8 mouse cellular contexts compared by ENCODE assay signal in genomic region chr2:18027448-18028139, GRCm38 (mm10). TPM values are rescaled to one million over a fixed set of nuclear protein-coding genes. Genes with fewer than 3 reads are reported as not detected.
DNase-seq lines count a peak whose midpoint lies in the region; ATAC-seq and TF ChIP-seq lines count a peak whose summit lies in the region.

No protein-coding gene starts in this region.

- TF ChIP-seq POLR2A in MEL (IDR thresholded peaks at IDR 0.05; ENCODE audit: control insufficient read depth in 1 of 2, insufficient read depth in 1 of 2, low read depth in 1 of 2, low read length in 2 of 2, poor library complexity in 1 of 2) = 0 out of 4 replicates have a peak, but pooled peaks have one; percentile 31 to 43
- TF ChIP-seq POLR2A in cerebellum, adult 2 months (IDR thresholded peaks at IDR 0.05; ENCODE audit: borderline replicate concordance, insufficient read depth, low read length) = peak; percentile 24; the same call in 1 of the 2 replicates

- peak overlapping the region; percentile 27; the same call in 1 of the 2 replicates for H3K27ac ChIP-seq in MEL (ENCODE audit: control insufficient read depth, low read depth, low read length)
- peak overlapping the region; percentile 93 for H3K27ac ChIP-seq in cerebellum, adult 2 months (ENCODE audit: insufficient read depth, low read length)
- H3K27ac ChIP-seq in hindbrain, embryonic 10.5 days = peak overlapping the region; percentile 100
- peak overlapping the region; percentile 96 for H3K27ac ChIP-seq in lung, postnatal 0 days (ENCODE audit: low read length)

- peak overlapping the region; percentile 97 for H3K4me2 ChIP-seq in lung, postnatal 0 days (replicated peaks; ENCODE audit: low read depth, low read length)

- WGBS in cerebellum, adult 2 months = under 1% methylated on average over 44 of the region's 44 CpGs
- under 1% methylated on average over 44 of the region's 44 CpGs for WGBS in hindbrain, embryonic 10.5 days
- WGBS in lung, postnatal 0 days = 2% methylated on average over 39 of the region's 44 CpGs

- peak overlapping the region; percentile 74 for H3K9ac ChIP-seq in MEL (ENCODE audit: control insufficient read depth, low read depth, low read length, poor library complexity, severe bottlenecking)
- H3K9ac ChIP-seq in lung, postnatal 0 days (replicated peaks; ENCODE audit: low read depth) = peak overlapping the region; percentile 74

- peak; percentile 94 for TF ChIP-seq RAD21 in MEL (IDR thresholded peaks at IDR 0.05; ENCODE audit: low read depth, low read length)

- no peaks in the 10 kb centered on the region for H3K79me2 ChIP-seq in MEL (ENCODE audit: control insufficient read depth, insufficient read depth, low read length, poor library complexity)

- peak; percentile 68 to 97 (median 95) for TF ChIP-seq CTCF in MEL (IDR thresholded peaks at IDR 0.05 in 2 of 3, conservative IDR thresholded peaks at IDR 0.05 in 1 of 3; ENCODE audit: control insufficient read depth in 1 of 3, insufficient read depth in 1 of 3, low read depth in 2 of 3, low read length in 3 of 3, poor library complexity in 1 of 3, severe bottlenecking in 1 of 3)
- TF ChIP-seq CTCF in cerebellum, adult 2 months (IDR thresholded peaks at IDR 0.05; ENCODE audit: borderline replicate concordance, insufficient read depth, low read depth, low read length) = peak; percentile 83
- peak; percentile 98 for TF ChIP-seq CTCF in lung, postnatal 0 days (IDR thresholded peaks at IDR 0.05)

- peak; percentile 87 for ATAC-seq in lung, postnatal 0 days

- H3K9me3 ChIP-seq in MEL (replicated peaks; ENCODE audit: insufficient read depth, low read length) = no peaks in the 10 kb centered on the region
- no peaks in the 10 kb centered on the region for H3K9me3 ChIP-seq in hindbrain, embryonic 10.5 days
- no peaks in the 10 kb centered on the region for H3K9me3 ChIP-seq in lung, postnatal 0 days (ENCODE audit: low read length)

- no peaks in the 10 kb centered on the region for H3K36me3 ChIP-seq in MEL (ENCODE audit: control insufficient read depth in 1 of 2, insufficient read depth in 2 of 2, low read length in 2 of 2)
- H3K36me3 ChIP-seq in hindbrain, embryonic 10.5 days = no peaks in the 10 kb centered on the region
- H3K36me3 ChIP-seq in lung, postnatal 0 days (ENCODE audit: insufficient read depth, low read length) = no peaks in the 10 kb centered on the region

- peak; percentile 95 for DNase-seq in MEL (ENCODE audit: low read depth, low spot score)
- DNase-seq in cerebellum, adult 2 months = peak; percentile 91 to 96
- peak; percentile 98 for DNase-seq in forelimb bud, embryonic 11.5 days (ENCODE audit: low read depth, low spot score)
- DNase-seq in hindbrain, embryonic 10.5 days (ENCODE audit: low spot score) = peak; percentile 95
- DNase-seq in layer of hippocampus, adult 9-11 months = peak; percentile 91
- peak; percentile 98 for DNase-seq in lung, postnatal 0 days (ENCODE audit: low spot score)
- DNase-seq in ovary, postnatal 14 days (ENCODE audit: low spot score) = peak; percentile 92
- peak; percentile 93 for DNase-seq in thymus, postnatal 14 days

- peaks cover 0 to 5% of the 10 kb centered on the region in 2 experiments; a peak in 1 of 4 replicates for H3K4me1 ChIP-seq in MEL (ENCODE audit: control insufficient read depth in 1 of 2, insufficient read depth in 2 of 2, low read length in 2 of 2)
- H3K4me1 ChIP-seq in cerebellum, adult 2 months (ENCODE audit: control insufficient read depth, insufficient read depth, low read length) = no peaks in the 10 kb centered on the region
- H3K4me1 ChIP-seq in hindbrain, embryonic 10.5 days (replicated peaks) = peaks cover 74% of the 10 kb centered on the region
- peaks cover 3% of the 10 kb centered on the region; the same call in 1 of the 2 replicates for H3K4me1 ChIP-seq in lung, postnatal 0 days (ENCODE audit: insufficient read depth, low read depth, low read length)

- peak; percentile 12 to 45; a peak in 3 of 4 replicates for TF ChIP-seq EP300 in MEL (IDR thresholded peaks at IDR 0.05; ENCODE audit: low read depth in 1 of 2, low read length in 2 of 2)
- TF ChIP-seq EP300 in lung, postnatal 0 days (IDR thresholded peaks at IDR 0.05) = peak; percentile 74

- H3K27me3 ChIP-seq in MEL (ENCODE audit: control insufficient read depth in 1 of 2, insufficient read depth in 2 of 2, low read length in 2 of 2) = peaks cover 2 to 8% of the 10 kb centered on the region in 2 experiments; a peak in 3 of 4 replicates
- H3K27me3 ChIP-seq in cerebellum, adult 2 months (ENCODE audit: control insufficient read depth, insufficient read depth, low read length) = no peaks in the 10 kb centered on the region
- H3K27me3 ChIP-seq in hindbrain, embryonic 10.5 days (ENCODE audit: insufficient read depth, poor library complexity, severe bottlenecking) = no peaks in the 10 kb centered on the region
- no peaks in the 10 kb centered on the region for H3K27me3 ChIP-seq in lung, postnatal 0 days (replicated peaks; ENCODE audit: insufficient read depth, low read length)

- H3K4me3 ChIP-seq in MEL (ENCODE audit: control insufficient read depth in 1 of 2, insufficient read depth in 1 of 2, low read depth in 2 of 2, low read length in 2 of 2) = peak overlapping the region; percentile 56 to 74
- H3K4me3 ChIP-seq in cerebellum, adult 2 months (replicated peaks; ENCODE audit: insufficient read depth, low read depth, low read length) = peak overlapping the region; percentile 69
- H3K4me3 ChIP-seq in hindbrain, embryonic 10.5 days = peak overlapping the region; percentile 81
- peak overlapping the region; percentile 66 for H3K4me3 ChIP-seq in lung, postnatal 0 days (ENCODE audit: low read depth, low read length)

TF ChIP-seq in MEL, 35 proteins besides CTCF, POLR2A, EP300 and RAD21 (continues in another document):
- TF ChIP-seq MYC (IDR thresholded peaks at IDR 0.05; ENCODE audit: low read depth, low read length) = 0 out of 2 replicates have a peak, but pooled peaks have one; percentile 14
- peak; percentile 83 for TF ChIP-seq ZC3H11A (IDR thresholded peaks at IDR 0.05; ENCODE audit: low read depth, low read length)
- 0 out of 2 replicates have a peak, but pooled peaks have one; percentile 5 for TF ChIP-seq USF1 (IDR thresholded peaks at IDR 0.05; ENCODE audit: low read depth, low read length)
- TF ChIP-seq GABPA (IDR thresholded peaks at IDR 0.05; ENCODE audit: low read depth, low read length) = no peak; the same call in 1 of the 2 replicates
- TF ChIP-seq ZKSCAN1 (IDR thresholded peaks at IDR 0.05; ENCODE audit: low read depth, low read length) = no peak
- no peak for TF ChIP-seq MYB (IDR thresholded peaks at IDR 0.05; ENCODE audit: low read depth, low read length)
- TF ChIP-seq TBP (IDR thresholded peaks at IDR 0.05; ENCODE audit: low read depth, low read length) = peak; percentile 33; the same call in 1 of the 2 replicates
- TF ChIP-seq MXI1 (IDR thresholded peaks at IDR 0.05; ENCODE audit: low read depth, low read length) = peak; percentile 72
- no peak for TF ChIP-seq UBTF (IDR thresholded peaks at IDR 0.05; ENCODE audit: borderline replicate concordance, insufficient read depth, low read depth, low read length)
- no peak for TF ChIP-seq MAFK (IDR thresholded peaks at IDR 0.05; ENCODE audit: borderline replicate concordance, low read depth, low read length)
- no peak for TF ChIP-seq JUND (IDR thresholded peaks at IDR 0.05; ENCODE audit: low read depth, low read length)
- TF ChIP-seq MAX (IDR thresholded peaks at IDR 0.05; ENCODE audit: low read length) = peak; percentile 73; the same call in 1 of the 2 replicates
- TF ChIP-seq MEF2A (IDR thresholded peaks at IDR 0.05; ENCODE audit: extremely low read depth, insufficient replicate concordance, low read depth, low read length, poor library complexity, severe bottlenecking) = no peak
- peak; percentile 39; the same call in 1 of the 2 replicates for TF ChIP-seq HCFC1 (IDR thresholded peaks at IDR 0.05; ENCODE audit: low read depth, low read length)
- TF ChIP-seq NRF1 (IDR thresholded peaks at IDR 0.05; ENCODE audit: insufficient read depth, low read depth, low read length, poor library complexity, severe bottlenecking) = no peak
- TF ChIP-seq ZNF384 (IDR thresholded peaks at IDR 0.05; ENCODE audit: low read depth, low read length) = 0 out of 2 replicates have a peak, but pooled peaks have one; percentile 32
- TF ChIP-seq KAT2A (conservative IDR thresholded peaks at IDR 0.05; ENCODE audit: low read depth, low read length) = no peak

RNA-seq across cellular contexts. Expression of gene A930004D18Rik, which starts 9.9 kb away (rescaled TPM):
- 0.39 TPM in 2 replicates for total RNA-seq in MEL (2012; rRNA removed)
- polyA plus RNA-seq in MEL (2012; ENCODE audit: insufficient read depth in 1 of 2, insufficient read length in 2 of 2, low read depth in 1 of 2, low replicate concordance in 2 of 2, missing spikeins in 1 of 2) = 1 to 10 TPM in 1 of 2 experiments, not detected in 1; 1.8 TPM
- polyA plus RNA-seq in cerebellum, adult 2 months (2012; rRNA removed) = 2.6 and 3.0 TPM in 2 replicates
- polyA plus RNA-seq in hindbrain, embryonic 10.5 days (2016; fragmentation: Nextera tagmentation; extraction: Ambion mirVana) = 17.5 and 22.5 TPM in 2 replicates
- 11.0 and 11.3 TPM in 2 replicates for polyA plus RNA-seq in lung, postnatal 0 days (2015; fragmentation: Nextera tagmentation; extraction: Ambion mirVana)

RNA-seq across cellular contexts. Expression of gene Skida1, which starts 21.3 kb away (rescaled TPM):
- total RNA-seq in MEL (2012; rRNA removed) = 0.12 and 0.13 TPM in 2 replicates
- under 1 TPM in 1 of 2 experiments, not detected in 1; 0.88 TPM for polyA plus RNA-seq in MEL (2012; ENCODE audit: insufficient read depth in 1 of 2, insufficient read length in 2 of 2, low read depth in 1 of 2, low replicate concordance in 2 of 2, missing spikeins in 1 of 2)
- polyA plus RNA-seq in cerebellum, adult 2 months (2012; rRNA removed) = 4.8 and 5.7 TPM in 2 replicates
- polyA plus RNA-seq in hindbrain, embryonic 10.5 days (2016; fragmentation: Nextera tagmentation; extraction: Ambion mirVana) = 19.3 and 21.9 TPM in 2 replicates
- polyA plus RNA-seq in lung, postnatal 0 days (2015; fragmentation: Nextera tagmentation; extraction: Ambion mirVana) = 2.5 and 3.0 TPM in 2 replicates

RNA-seq across cellular contexts. Expression of gene Mllt10, which starts 27.4 kb away (rescaled TPM):
- total RNA-seq in MEL (2012; rRNA removed) = 33.3 and 35.1 TPM in 2 replicates
- polyA plus RNA-seq in MEL (2012; ENCODE audit: insufficient read depth in 1 of 2, insufficient read length in 2 of 2, low read depth in 1 of 2, low replicate concordance in 2 of 2, missing spikeins in 1 of 2) = 10 to 100 TPM in 1 of 2 experiments, not detected in 1; 64.1 TPM
- 45.6 and 46.7 TPM in 2 replicates for polyA plus RNA-seq in cerebellum, adult 2 months (2012; rRNA removed)
- 65.0 and 66.0 TPM in 2 replicates for polyA plus RNA-seq in hindbrain, embryonic 10.5 days (2016; fragmentation: Nextera tagmentation; extraction: Ambion mirVana)
- 35.1 and 38.9 TPM in 2 replicates for polyA plus RNA-seq in lung, postnatal 0 days (2015; fragmentation: Nextera tagmentation; extraction: Ambion mirVana)

RNA-seq across cellular contexts. Expression of gene H2al2a, which starts 30.8 kb away (rescaled TPM):
- not detected in 2 replicates for total RNA-seq in MEL (2012; rRNA removed)
- not detected for polyA plus RNA-seq in MEL (2012; ENCODE audit: insufficient read depth in 1 of 2, insufficient read length in 2 of 2, low read depth in 1 of 2, low replicate concordance in 2 of 2, missing spikeins in 1 of 2)
- not detected in 2 replicates for polyA plus RNA-seq in cerebellum, adult 2 months (2012; rRNA removed)
- polyA plus RNA-seq in hindbrain, embryonic 10.5 days (2016; fragmentation: Nextera tagmentation; extraction: Ambion mirVana) = not detected in 2 replicates
- polyA plus RNA-seq in lung, postnatal 0 days (2015; fragmentation: Nextera tagmentation; extraction: Ambion mirVana) = not detected in 2 replicates

Comparison
In these comparisons a context has a peak if more than half of its experiments do, and no peak if none do; other contexts are left out.
1. Peak in every context shown above with its lines: DNase-seq, ATAC-seq, H3K4me3 ChIP-seq and H3K27ac ChIP-seq.
2. H3K27ac ChIP-seq: peak in every context shown above with its lines; median percentile 100 in hindbrain, embryonic 10.5 days; 96 in lung, postnatal 0 days; 93 in cerebellum, adult 2 months; 27 in MEL.